Mouse (Mus musculus): Measurements from ENCODE around the gene Camta1.

DNA sequence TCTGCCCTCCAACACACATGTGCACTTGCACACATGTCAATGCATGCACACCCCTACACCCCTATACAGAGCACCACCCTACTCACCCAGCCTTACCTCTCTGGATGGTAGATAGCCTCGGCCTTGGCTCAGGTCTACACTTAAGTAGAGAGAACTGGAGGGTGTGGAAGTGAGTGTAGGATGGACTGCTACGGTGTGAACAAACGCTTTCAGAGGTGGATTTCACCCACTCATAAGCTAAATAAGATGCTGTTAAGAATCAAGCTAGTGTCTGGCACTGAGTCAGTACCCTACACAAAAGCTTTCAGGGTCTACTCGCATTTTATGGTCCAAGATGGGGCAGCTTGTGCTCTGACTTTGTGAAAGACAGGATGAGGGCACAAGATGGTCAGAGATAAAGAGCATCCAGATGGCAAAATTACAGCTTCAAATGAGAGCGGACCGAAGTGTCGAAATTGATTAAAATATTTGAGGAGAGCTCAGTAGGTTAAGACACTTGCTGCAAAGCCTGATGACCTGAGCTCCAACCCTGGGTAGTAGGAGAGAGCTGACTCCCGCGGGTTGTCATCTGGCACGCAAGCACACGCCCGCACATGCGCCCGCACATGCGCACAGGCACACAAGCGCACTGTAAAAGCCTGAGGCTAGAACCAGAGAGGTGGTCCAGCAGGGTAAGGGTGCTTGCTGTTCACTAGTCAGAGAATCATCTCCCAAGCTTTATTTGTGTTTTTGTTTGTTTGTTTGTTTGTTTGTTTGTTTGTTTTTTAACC lies 924.2 kb downstream of the Camta1 start:
- TF ChIP-seq TAL1 (IDR thresholded peaks at IDR 0.05; ENCODE audit: low read length) (no peak), GATA1 (IDR thresholded peaks at IDR 0.05; ENCODE audit: low read length) (no peak)
